Mouse (Mus musculus): Measurements from ENCODE around the gene Pmepa1. TPM values are rescaled to one million over a fixed set of nuclear protein-coding genes. Genes with fewer than 3 reads are reported as not detected.

Gene Pmepa1
- polyA plus RNA-seq, 1 experiment from 2014 or later = 9.8 TPM

DNA sequence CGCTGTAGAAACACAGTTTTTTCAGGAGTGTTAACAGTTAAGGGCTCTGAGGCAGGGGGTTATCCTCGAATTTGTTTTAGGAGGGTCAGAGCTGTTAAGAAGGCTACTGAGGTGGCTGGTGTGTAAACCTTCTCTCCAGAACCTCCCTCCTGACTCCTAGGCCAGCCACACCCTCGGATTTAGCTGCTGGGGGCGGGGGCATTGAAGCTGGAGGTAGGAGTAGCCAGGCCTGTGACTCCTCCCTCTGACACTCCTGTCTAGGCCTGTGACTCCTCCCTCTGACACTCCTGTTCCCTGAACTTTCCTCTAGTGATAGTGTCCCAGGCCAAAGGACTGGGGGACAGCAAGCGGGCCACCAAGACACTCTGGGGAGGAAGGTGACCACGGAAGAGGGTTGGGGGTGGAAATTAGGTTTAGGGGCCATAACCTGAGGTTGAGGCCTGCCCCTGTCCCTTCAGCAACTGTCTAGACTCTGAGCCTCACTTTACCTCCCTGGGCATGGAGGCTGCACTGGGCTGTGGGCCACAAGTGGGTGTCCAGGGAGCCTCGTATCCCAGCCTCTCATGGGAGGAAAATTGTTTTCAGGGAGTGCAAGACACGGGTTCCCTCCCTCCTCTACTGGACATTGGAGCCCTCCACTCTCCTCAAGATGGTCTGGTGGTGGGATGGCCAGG, 89.0 kb downstream of the Pmepa1 start:
- 31% methylated on average over 8 of the region's 8 CpGs for WGBS
- Histone ChIP-seq H3K4me2 (replicated peaks; ENCODE audit: low read depth, low read length) (no peak overlapping the region), H3K9ac (replicated peaks; ENCODE audit: low read depth) (no peak overlapping the region), H3K9me3 (ENCODE audit: low read length) (no peaks in the 10 kb centered on the region), H3K36me3 (ENCODE audit: insufficient read depth, low read length) (no peaks in the 10 kb centered on the region), H3K27ac (ENCODE audit: low read length) (no peak overlapping the region), H3K4me3 (ENCODE audit: low read depth, low read length) (no peak overlapping the region), H3K27me3 (replicated peaks; ENCODE audit: insufficient read depth, low read length) (no peaks in the 10 kb centered on the region), H3K4me1 (ENCODE audit: insufficient read depth, low read depth, low read length) (no peaks in the 10 kb centered on the region)
- peak; percentile 71 for ATAC-seq
- TF ChIP-seq EP300 (IDR thresholded peaks at IDR 0.05) = no peak
- TF ChIP-seq CTCF (IDR thresholded peaks at IDR 0.05) = no peak
- peak; percentile 50 for DNase-seq (ENCODE audit: low spot score)

DNA sequence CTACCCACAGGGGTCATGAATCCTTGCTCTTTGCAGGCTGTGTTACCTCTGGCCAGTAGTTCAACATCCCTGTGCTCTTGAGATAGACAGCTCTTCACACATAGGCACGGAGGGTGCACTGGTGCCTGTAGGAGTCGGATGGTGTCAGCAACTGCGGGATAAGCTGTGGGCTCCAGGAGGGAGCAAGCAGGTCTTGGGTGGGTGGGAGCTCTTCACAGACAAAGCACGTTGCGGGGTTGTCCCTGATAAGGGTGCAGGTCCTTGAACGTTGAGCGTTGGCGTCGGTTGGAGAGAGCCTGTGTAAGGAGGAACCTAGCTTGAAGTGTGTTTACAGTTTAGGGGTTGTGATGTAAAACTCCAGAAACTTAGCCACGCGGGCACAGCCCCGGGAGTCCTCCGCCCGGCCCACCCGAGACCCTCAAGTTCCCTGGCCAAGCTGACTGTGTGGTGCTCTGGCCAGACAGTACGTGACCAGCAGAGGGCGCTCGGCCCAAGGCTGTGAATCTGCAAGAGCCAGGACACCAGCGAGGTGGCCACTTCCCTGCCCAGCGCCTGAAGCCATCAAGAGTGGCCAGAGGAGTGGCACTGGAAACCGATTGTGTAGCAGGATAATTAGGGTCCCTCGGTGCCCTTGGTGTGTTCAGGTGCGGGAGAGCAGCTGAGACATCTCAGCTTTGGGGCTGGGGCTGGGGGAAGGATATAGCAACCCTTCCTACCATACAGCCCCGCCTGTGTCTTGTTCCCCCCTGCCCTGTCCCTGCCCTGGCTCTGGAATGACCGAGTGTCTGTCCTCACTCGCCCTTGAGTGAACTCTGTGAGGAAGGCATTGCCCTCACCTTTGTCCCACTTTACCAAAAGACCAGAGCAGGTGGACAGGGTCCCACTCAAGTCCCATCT, 90.0 kb downstream of the Pmepa1 start:
- Histone ChIP-seq H3K4me3 (ENCODE audit: low read depth, low read length) (no peak overlapping the region), H3K27me3 (replicated peaks; ENCODE audit: insufficient read depth, low read length) (no peaks in the 10 kb centered on the region), H3K9me3 (ENCODE audit: low read length) (no peaks in the 10 kb centered on the region), H3K4me2 (replicated peaks; ENCODE audit: low read depth, low read length) (no peak overlapping the region), H3K4me1 (ENCODE audit: insufficient read depth, low read depth, low read length) (no peaks in the 10 kb centered on the region), H3K27ac (ENCODE audit: low read length) (no peak overlapping the region), H3K36me3 (ENCODE audit: insufficient read depth, low read length) (no peaks in the 10 kb centered on the region), H3K9ac (replicated peaks; ENCODE audit: low read depth) (no peak overlapping the region)
- ATAC-seq (peak; percentile 64), DNase-seq (ENCODE audit: low spot score) (peak; percentile 83)
- 23% methylated on average over 26 of the region's 26 CpGs for WGBS
- TF ChIP-seq EP300 (IDR thresholded peaks at IDR 0.05) (no peak), CTCF (IDR thresholded peaks at IDR 0.05) (peak; percentile 99)

DNA sequence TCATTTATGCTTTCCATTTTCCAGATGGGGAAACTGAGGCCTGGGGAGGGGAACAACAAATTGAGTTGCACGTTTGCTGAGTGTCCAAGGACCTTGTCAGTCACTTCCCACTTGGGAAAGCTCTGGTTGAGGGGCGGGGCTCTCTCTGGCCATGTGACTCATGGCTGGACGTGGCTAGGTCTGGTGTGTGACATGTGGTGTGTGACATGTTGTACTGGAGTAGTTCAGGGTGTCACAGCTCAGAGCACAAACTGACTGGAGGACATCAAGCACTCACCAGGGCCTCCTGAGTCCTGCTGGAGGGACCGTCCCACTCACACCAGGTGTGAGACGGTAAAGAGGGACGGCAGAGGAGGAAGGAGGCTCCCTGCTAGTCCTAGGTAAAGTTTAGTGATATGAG, 91.1 kb downstream of the Pmepa1 start:
- H3K4me3 ChIP-seq (ENCODE audit: low read depth, low read length) = no peak overlapping the region
- no peaks in the 10 kb centered on the region for H3K9me3 ChIP-seq (ENCODE audit: low read length)
- TF ChIP-seq CTCF (IDR thresholded peaks at IDR 0.05) (no peak), EP300 (IDR thresholded peaks at IDR 0.05) (no peak)
- no peak overlapping the region for H3K9ac ChIP-seq (replicated peaks; ENCODE audit: low read depth)
- H3K27ac ChIP-seq (ENCODE audit: low read length) = no peak overlapping the region
- no peaks in the 10 kb centered on the region for H3K36me3 ChIP-seq (ENCODE audit: insufficient read depth, low read length)
- H3K27me3 ChIP-seq (replicated peaks; ENCODE audit: insufficient read depth, low read length) = no peaks in the 10 kb centered on the region
- WGBS = 57% methylated on average over 6 of the region's 6 CpGs
- ATAC-seq (no peak), DNase-seq (ENCODE audit: low spot score) (peak; percentile 27)
- no peak overlapping the region for H3K4me2 ChIP-seq (replicated peaks; ENCODE audit: low read depth, low read length)
- H3K4me1 ChIP-seq (ENCODE audit: insufficient read depth, low read depth, low read length) = no peaks in the 10 kb centered on the region

DNA sequence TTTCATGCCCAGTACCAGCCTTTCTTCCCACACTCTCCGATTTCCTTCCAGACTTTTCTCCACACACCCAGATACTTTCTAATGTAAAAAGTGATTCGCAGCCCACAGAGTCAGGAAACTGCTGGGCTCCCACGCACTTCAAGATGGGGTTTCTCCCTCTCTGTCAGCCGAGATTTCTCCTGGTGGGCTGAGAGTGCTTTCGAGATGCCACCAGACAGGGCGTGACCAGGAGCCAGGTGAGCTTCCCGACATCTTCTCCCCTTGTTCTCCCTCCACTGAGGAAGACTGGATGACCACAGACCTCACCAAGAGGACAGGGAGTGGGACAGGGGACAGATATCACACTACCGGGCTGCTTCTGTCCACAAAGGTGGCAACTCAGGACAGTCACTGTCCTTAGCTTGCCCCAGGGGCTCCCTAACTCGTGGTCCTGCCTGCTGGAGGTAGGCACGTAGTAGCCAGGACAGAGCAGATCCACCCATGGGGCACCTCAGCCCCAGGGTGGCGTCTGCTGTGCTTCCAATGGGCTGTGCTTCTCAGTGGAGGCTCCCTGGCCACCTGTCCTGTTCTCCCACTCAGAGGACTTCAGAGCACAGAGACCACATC, 91.8 kb downstream of the Pmepa1 start:
- Histone ChIP-seq H3K4me2 (replicated peaks; ENCODE audit: low read depth, low read length) (no peak overlapping the region), H3K36me3 (ENCODE audit: insufficient read depth, low read length) (no peaks in the 10 kb centered on the region), H3K9me3 (ENCODE audit: low read length) (no peaks in the 10 kb centered on the region), H3K27ac (ENCODE audit: low read length) (no peak overlapping the region), H3K27me3 (replicated peaks; ENCODE audit: insufficient read depth, low read length) (no peaks in the 10 kb centered on the region), H3K9ac (replicated peaks; ENCODE audit: low read depth) (no peak overlapping the region), H3K4me1 (ENCODE audit: insufficient read depth, low read depth, low read length) (no peaks in the 10 kb centered on the region), H3K4me3 (ENCODE audit: low read depth, low read length) (no peak overlapping the region)
- 55% methylated on average over 11 of the region's 11 CpGs for WGBS
- ATAC-seq (no peak), DNase-seq (ENCODE audit: low spot score) (no peak)
- TF ChIP-seq CTCF (IDR thresholded peaks at IDR 0.05) = no peak
- TF ChIP-seq EP300 (IDR thresholded peaks at IDR 0.05) = no peak

DNA sequence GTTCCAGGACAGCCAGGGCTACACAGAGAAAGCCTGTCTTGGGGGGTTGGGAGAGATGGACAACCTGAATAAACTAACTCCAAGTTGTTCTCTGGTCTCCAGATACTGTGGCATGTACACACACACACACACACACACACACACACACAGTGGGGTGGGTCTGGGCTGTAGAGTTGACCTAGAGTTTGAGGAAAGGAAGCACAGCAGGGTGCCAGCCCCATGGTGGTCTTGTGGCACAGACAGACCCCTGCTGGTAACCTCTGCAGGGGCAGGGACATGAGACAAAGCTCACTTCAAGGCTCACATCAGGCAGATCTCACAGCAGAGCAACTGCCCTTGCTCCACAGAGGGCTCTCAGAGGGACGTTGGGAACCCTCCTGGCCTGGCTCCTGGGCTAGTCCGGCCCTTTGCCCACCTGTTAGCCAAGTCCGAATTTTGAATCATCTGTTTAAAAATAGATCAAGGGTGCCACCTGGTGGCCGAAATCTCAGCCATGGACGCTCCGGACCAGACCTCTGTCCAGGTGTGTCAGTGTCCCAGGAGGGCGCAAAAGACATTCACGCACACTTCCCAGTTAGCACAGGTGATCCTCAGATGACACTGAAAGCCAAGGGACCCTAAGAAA, 92.4 kb downstream of the Pmepa1 start:
- ATAC-seq (peak; percentile 16; the same call in 1 of the 2 replicates), DNase-seq (ENCODE audit: low spot score) (peak; percentile 49)
- Histone ChIP-seq H3K27ac (ENCODE audit: low read length) (no peak overlapping the region), H3K4me2 (replicated peaks; ENCODE audit: low read depth, low read length) (no peak overlapping the region), H3K27me3 (replicated peaks; ENCODE audit: insufficient read depth, low read length) (no peaks in the 10 kb centered on the region), H3K4me1 (ENCODE audit: insufficient read depth, low read depth, low read length) (no peaks in the 10 kb centered on the region), H3K36me3 (ENCODE audit: insufficient read depth, low read length) (no peaks in the 10 kb centered on the region), H3K9me3 (ENCODE audit: low read length) (no peaks in the 10 kb centered on the region), H3K9ac (replicated peaks; ENCODE audit: low read depth) (no peak overlapping the region), H3K4me3 (ENCODE audit: low read depth, low read length) (no peak overlapping the region)
- under 1% methylated on average over 8 of the region's 8 CpGs for WGBS
- peak; percentile 81 for TF ChIP-seq CTCF (IDR thresholded peaks at IDR 0.05)
- no peak for TF ChIP-seq EP300 (IDR thresholded peaks at IDR 0.05)

DNA sequence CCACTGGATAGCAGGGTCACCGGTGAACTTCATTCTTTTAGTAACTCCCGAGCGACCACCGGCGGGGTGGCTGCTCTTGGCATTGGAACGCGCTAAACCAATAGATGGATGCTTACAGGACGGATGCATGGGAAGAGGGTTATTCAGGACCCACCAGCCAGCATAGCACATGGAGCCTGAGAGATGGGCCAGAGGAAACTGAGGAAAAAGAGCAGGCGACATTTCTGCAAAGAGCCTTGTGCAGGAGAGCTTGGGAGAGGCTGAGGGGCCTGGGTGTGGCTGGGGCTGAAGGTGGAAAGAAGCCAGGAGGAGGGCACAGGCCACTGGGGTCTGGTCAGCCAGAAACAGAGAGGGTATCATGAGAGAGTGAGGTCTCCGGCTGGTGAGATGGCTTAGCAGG, 93.0 kb downstream of the Pmepa1 start:
- Histone ChIP-seq H3K4me1 (ENCODE audit: insufficient read depth, low read depth, low read length) (no peaks in the 10 kb centered on the region), H3K4me3 (ENCODE audit: low read depth, low read length) (no peak overlapping the region), H3K9ac (replicated peaks; ENCODE audit: low read depth) (no peak overlapping the region), H3K27ac (ENCODE audit: low read length) (no peak overlapping the region), H3K4me2 (replicated peaks; ENCODE audit: low read depth, low read length) (no peak overlapping the region), H3K36me3 (ENCODE audit: insufficient read depth, low read length) (no peaks in the 10 kb centered on the region), H3K27me3 (replicated peaks; ENCODE audit: insufficient read depth, low read length) (no peaks in the 10 kb centered on the region), H3K9me3 (ENCODE audit: low read length) (no peaks in the 10 kb centered on the region)
- DNase-seq (ENCODE audit: low spot score) (no peak), ATAC-seq (no peak)
- TF ChIP-seq EP300 (IDR thresholded peaks at IDR 0.05) (no peak), CTCF (IDR thresholded peaks at IDR 0.05) (no peak)
- WGBS = 92% methylated on average over 10 of the region's 10 CpGs

Measured in lung, postnatal 0 days (tissue).